Mouse (Mus musculus) midbrain, embryonic 15.5 days (tissue): ENCODE data around the gene Acad8. TPM values are rescaled to one million over a fixed set of nuclear protein-coding genes. Genes with fewer than 3 reads are reported as not detected.

ENCODE experiments used
- ATAC-seq: fragments of 200-750 bp; cut with Nextera tagmentation; replicated peaks from 2 replicates; pipeline ENCODE4 v1.8.0; 2017; ENCODE audit warnings: moderate TSS enrichment
- H3K27ac ChIP-seq: fragments of 300-500 bp; sonication (generic); 2 replicates; pipeline ENCODE4 v1.5.1; 2015; ENCODE audit warnings: mild to moderate bottlenecking, inconsistent platforms
- H3K27me3 ChIP-seq: fragments of 300-500 bp; sonication (generic); replicated peaks from 2 replicates; pipeline ENCODE4 v1.6.1; 2015; ENCODE audit warnings: inconsistent platforms
- H3K36me3 ChIP-seq: fragments of 300-500 bp; sonication (generic); replicated peaks from 2 replicates; pipeline ENCODE4 v1.6.1; 2015; ENCODE audit warnings: inconsistent platforms
- H3K4me1 ChIP-seq: fragments of 300-500 bp; sonication (generic); 2 replicates; pipeline ENCODE4 v1.6.1; 2015; ENCODE audit warnings: inconsistent platforms
- H3K4me2 ChIP-seq: fragments of 300-500 bp; sonication (generic); 2 replicates; pipeline ENCODE4 v1.6.1; 2015; ENCODE audit warnings: inconsistent platforms, mild to moderate bottlenecking, moderate library complexity
- H3K4me3 ChIP-seq: fragments of 300-500 bp; sonication (generic); 2 replicates; pipeline ENCODE4 v1.5.1; 2015; ENCODE audit warnings: mild to moderate bottlenecking, inconsistent platforms
- H3K9ac ChIP-seq: fragments of 300-500 bp; sonication (generic); 2 replicates; pipeline ENCODE4 v1.6.1; 2015; ENCODE audit warnings: mild to moderate bottlenecking, inconsistent platforms
- H3K9me3 ChIP-seq: fragments of 300-500 bp; sonication (generic); 2 replicates; pipeline ENCODE4 v1.6.1; 2016; ENCODE audit warnings: inconsistent platforms
- WGBS: fragments of 180-500 bp; shearing (Covaris S2); methylation state at CpG from one replicate; pipeline ENCODE4 v1.1.7; 2015; ENCODE audit warnings: mixed read lengths; 5-methylcytosine and 5-hydroxymethylcytosine counted together
- polyA plus RNA-seq: library from polyadenylated mRNA; unstranded; fragments of >200 nt; fragmentation: Nextera tagmentation; extraction: Ambion mirVana; gene quantifications from 2 replicates; pipeline ENCODE4 v1.2.1, GENCODE M21; 2015

Acad8 gene
- polyA plus RNA-seq, 1 experiment from 2014 or later: 36.4 TPM

DNA sequence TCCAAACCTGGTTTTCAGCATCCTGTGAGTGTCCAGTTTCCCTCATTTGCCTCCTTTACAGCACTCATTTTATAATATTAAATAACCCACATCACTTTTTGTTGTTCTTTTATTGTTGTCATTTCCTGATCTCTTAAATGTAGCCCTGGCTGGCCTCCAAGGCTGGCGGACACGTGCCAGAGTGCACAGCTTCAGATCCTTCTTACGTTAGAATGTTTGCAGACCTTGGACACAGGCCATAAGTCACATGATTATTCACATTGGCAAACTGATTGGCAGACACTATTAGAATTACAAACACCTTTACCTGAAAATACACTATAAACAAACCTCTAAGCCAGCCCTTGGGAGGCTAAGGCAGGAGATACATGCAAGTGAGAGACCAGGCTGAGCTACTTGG is 75.2 kb downstream of the Acad8 start:
- H3K4me3 ChIP-seq: no peak overlapping the region
- no peak overlapping the region for H3K4me2 ChIP-seq
- H3K9ac ChIP-seq: no peak overlapping the region
- no peaks in the 10 kb centered on the region for H3K36me3 ChIP-seq
- no peak overlapping the region for H3K27ac ChIP-seq
- 68% methylated on average over 3 of the region's 3 CpGs for WGBS
- no peaks in the 10 kb centered on the region for H3K4me1 ChIP-seq
- ATAC-seq: no peak
- H3K27me3 ChIP-seq: no peaks in the 10 kb centered on the region
- H3K9me3 ChIP-seq: no peaks in the 10 kb centered on the region

Other genes starting within 250 kb of the Acad8 start
- gene Glb1l2, start 193.1 kb downstream of the Acad8 start, polyA plus RNA-seq: 2.0 and 2.9 TPM in 2 replicates
- not detected in 2 replicates for gene Glb1l3, start 138.7 kb downstream of the Acad8 start, polyA plus RNA-seq
- gene Gm1110, start 76.5 kb downstream of the Acad8 start, polyA plus RNA-seq: 0.23 and 0.34 TPM in 2 replicates
- gene Thyn1, start 144 bp upstream of the Acad8 start, polyA plus RNA-seq: 122 TPM in 2 replicates
- 89.6 and 92.2 TPM in 2 replicates for gene Vps26b, start 30.5 kb upstream of the Acad8 start, polyA plus RNA-seq
- 15.1 and 16.5 TPM in 2 replicates for gene Ncapd3, start 30.6 kb upstream of the Acad8 start, polyA plus RNA-seq
- 52.2 and 53.5 TPM in 2 replicates for gene Jam3, start 155.9 kb upstream of the Acad8 start, polyA plus RNA-seq